Comparison of ENCODE assay signal across 9 mouse cellular contexts in genomic region chr4:119077084-119077682, GRCm38 (mm10). TPM values are rescaled to one million over a fixed set of nuclear protein-coding genes. Genes with fewer than 3 reads are reported as not detected.
DNase-seq lines count a peak whose midpoint lies in the region; ATAC-seq and TF ChIP-seq lines count a peak whose summit lies in the region.
"Had no signal": no experiment of that assay in that cellular context is flagged by ENCODE, and none has a peak within 500 bp of the region (broad histone marks: within the 10 kb centered on the region; RNA-seq: fewer than 3 reads in every experiment).

No protein-coding gene starts in this region.

- H3K9me3 ChIP-seq in megakaryocyte, embryonic 14.5 days: peaks cover 16% of the 10 kb centered on the region
- no peaks in the 10 kb centered on the region for H3K9me3 ChIP-seq in hindbrain, embryonic 14.5 days (ENCODE audit: control insufficient read depth, low read length)
- no peaks in the 10 kb centered on the region for H3K9me3 ChIP-seq in lung, embryonic 15.5 days
- H3K9me3 ChIP-seq in midbrain, embryonic 11.5 days (ENCODE audit: control insufficient read depth, low read length): no peaks in the 10 kb centered on the region

- H3K27me3 ChIP-seq in megakaryocyte, embryonic 14.5 days (replicated peaks): peaks cover 17% of the 10 kb centered on the region
- peaks cover 7% of the 10 kb centered on the region for H3K27me3 ChIP-seq in hindbrain, embryonic 14.5 days (ENCODE audit: control insufficient read depth, insufficient read depth, low read length)
- H3K27me3 ChIP-seq in lung, embryonic 15.5 days: peaks cover 10% of the 10 kb centered on the region; the same call in 1 of the 2 replicates
- H3K27me3 ChIP-seq in midbrain, embryonic 11.5 days (ENCODE audit: control insufficient read depth, insufficient read depth, low read length): no peaks in the 10 kb centered on the region

- peak overlapping the region; percentile 89 for H3K4me3 ChIP-seq in megakaryocyte, embryonic 14.5 days (replicated peaks)
- no peak overlapping the region for H3K4me3 ChIP-seq in gastrocnemius, adult 2 months
- no peak overlapping the region for H3K4me3 ChIP-seq in hindbrain, embryonic 14.5 days (replicated peaks; ENCODE audit: low read length)
- H3K4me3 ChIP-seq in lung, embryonic 15.5 days: no peak overlapping the region
- no peak overlapping the region for H3K4me3 ChIP-seq in midbrain, embryonic 11.5 days (ENCODE audit: low read depth, low read length)
- H3K4me3 ChIP-seq: left cerebral cortex, adult 2 months had no signal

- H3K27ac ChIP-seq in gastrocnemius, adult 2 months: peak overlapping the region; percentile 3; the same call in 1 of the 2 replicates
- no peak overlapping the region for H3K27ac ChIP-seq in hindbrain, embryonic 14.5 days
- peak overlapping the region; percentile 69 for H3K27ac ChIP-seq in lung, embryonic 15.5 days
- H3K27ac ChIP-seq in midbrain, embryonic 11.5 days (ENCODE audit: low read depth, low read length): no peak overlapping the region
- H3K27ac ChIP-seq: left cerebral cortex, adult 2 months had no signal

- no peak overlapping the region for H3K9ac ChIP-seq in hindbrain, embryonic 14.5 days
- H3K9ac ChIP-seq in lung, embryonic 15.5 days: no peak overlapping the region
- H3K9ac ChIP-seq in midbrain, embryonic 11.5 days (ENCODE audit: low read length): no peak overlapping the region

- intact Hi-C loops in gastrocnemius, adult 2 months (cut with DNase I): no loop called here

- TF ChIP-seq CTCF in gastrocnemius, adult 2 months (IDR thresholded peaks at IDR 0.05): no peak

- H3K36me3 ChIP-seq in megakaryocyte, embryonic 14.5 days (replicated peaks; ENCODE audit: low read length): peaks cover 11% of the 10 kb centered on the region
- no peaks in the 10 kb centered on the region for H3K36me3 ChIP-seq in hindbrain, embryonic 14.5 days (replicated peaks; ENCODE audit: control insufficient read depth, insufficient read depth)
- no peaks in the 10 kb centered on the region for H3K36me3 ChIP-seq in lung, embryonic 15.5 days
- H3K36me3 ChIP-seq in midbrain, embryonic 11.5 days (ENCODE audit: control insufficient read depth, insufficient read depth, low read length): no peaks in the 10 kb centered on the region

- WGBS in hindbrain, embryonic 14.5 days: 54% methylated on average over 13 of the region's 13 CpGs
- 42% methylated on average over 13 of the region's 13 CpGs for WGBS in lung, embryonic 15.5 days
- 68% methylated on average over 13 of the region's 13 CpGs for WGBS in midbrain, embryonic 11.5 days

- H3K4me2 ChIP-seq in hindbrain, embryonic 14.5 days (replicated peaks): no peak overlapping the region
- no peak overlapping the region for H3K4me2 ChIP-seq in lung, embryonic 15.5 days
- H3K4me2 ChIP-seq in midbrain, embryonic 11.5 days: no peak overlapping the region

- peaks cover 61% of the 10 kb centered on the region for H3K4me1 ChIP-seq in megakaryocyte, embryonic 14.5 days
- peaks cover 5% of the 10 kb centered on the region; the same call in 1 of the 2 replicates for H3K4me1 ChIP-seq in hindbrain, embryonic 14.5 days (replicated peaks; ENCODE audit: control insufficient read depth, insufficient read depth, low read length)
- H3K4me1 ChIP-seq in lung, embryonic 15.5 days: peaks cover 28% of the 10 kb centered on the region
- H3K4me1 ChIP-seq in midbrain, embryonic 11.5 days (ENCODE audit: control insufficient read depth, insufficient read depth, low read length): peaks cover 18% of the 10 kb centered on the region

- ATAC-seq in megakaryocyte, adult 5-6 weeks (ENCODE audit: poor library complexity, severe bottlenecking): no peak; the same call in 1 of the 2 replicates
- peak; percentile 59; the same call in 1 of the 2 replicates for ATAC-seq in hindbrain, embryonic 14.5 days (ENCODE audit: low FRiP score)
- ATAC-seq in lung, embryonic 15.5 days (ENCODE audit: borderline replicate concordance, extremely low read depth, low FRiP score, low TSS enrichment): no peak
- ATAC-seq in midbrain, embryonic 11.5 days (ENCODE audit: low FRiP score): no peak

- DNase-seq in c-Kit-positive CD71-positive TER-119-positive erythroid progenitor cells, embryonic 14.5 days (ENCODE audit: low spot score): peak; percentile 76
- DNase-seq in gastrocnemius, adult 2 months: peak; percentile 42
- DNase-seq in hindbrain, embryonic 14.5 days (ENCODE audit: low spot score): peak; percentile 56
- DNase-seq in thymus, postnatal 10 days (ENCODE audit: low spot score in 2 of 2): no peak
- no peak for DNase-seq in midbrain, embryonic 11.5 days (ENCODE audit: low spot score, missing footprints)

RNA-seq across cellular contexts. Expression of gene Slc2a1, which starts 31.3 kb away (rescaled TPM):
- polyA plus RNA-seq in megakaryocyte, embryonic 14.5 days (2012; ENCODE audit: insufficient read depth, low replicate concordance): 106 and 116 TPM in 2 replicates
- total RNA-seq in megakaryocyte, adult 5-6 weeks (2015): 9.0 and 14.4 TPM in 2 replicates
- 14.3 and 18.0 TPM in 2 replicates for total RNA-seq in megakaryocyte, adult 5-6 weeks (2017)
- total RNA-seq in gastrocnemius, adult 2 months (2021): 1 to 10 TPM; 5.1 to 6.3 TPM
- 86.5 and 92.1 TPM in 2 replicates for polyA plus RNA-seq in hindbrain, embryonic 14.5 days (2014; fragmentation: Nextera tagmentation; extraction: Ambion mirVana)
- polyA plus RNA-seq in lung, embryonic 15.5 days (2015; fragmentation: Nextera tagmentation; extraction: Ambion mirVana): 83.6 and 87.2 TPM in 2 replicates
- 152 and 158 TPM in 2 replicates for polyA plus RNA-seq in midbrain, embryonic 11.5 days (2014; fragmentation: Nextera tagmentation; extraction: Ambion mirVana)

Comparison
In these comparisons a context has a peak if more than half of its experiments do, and no peak if none do; other contexts are left out.
1. DNase-seq: peak in c-Kit-positive CD71-positive TER-119-positive erythroid progenitor cells, embryonic 14.5 days (single experiment), gastrocnemius, adult 2 months (single experiment) and hindbrain, embryonic 14.5 days (single experiment); none in thymus, postnatal 10 days (0 of 2) and midbrain, embryonic 11.5 days (single experiment).
2. H3K27ac ChIP-seq: peak in gastrocnemius, adult 2 months (single experiment) and lung, embryonic 15.5 days (single experiment); none in hindbrain, embryonic 14.5 days (single experiment) and midbrain, embryonic 11.5 days (single experiment).